Mouse (Mus musculus): ENCODE data around the gene Gm9837. TPM values are rescaled to one million over a fixed set of nuclear protein-coding genes. Genes with fewer than 3 reads are reported as not detected.

Gene Gm9837
- polyA plus RNA-seq, 1 experiment: not detected

- Histone ChIP-seq H3K27ac (ENCODE audit: insufficient read depth, low read depth, low read length) (no peak overlapping the region), H3K4me3 (ENCODE audit: insufficient read depth, low read length) (no peak overlapping the region), H3K4me1 (ENCODE audit: control insufficient read depth, insufficient read depth, low read length) (peaks cover 5% of the 10 kb centered on the region; the same call in 1 of the 2 replicates)
- TF ChIP-seq CTCF (IDR thresholded peaks at IDR 0.05; ENCODE audit: low read depth, low read length): no peak
- no peak for TF ChIP-seq POLR2A (IDR thresholded peaks at IDR 0.05; ENCODE audit: borderline replicate concordance, low read depth, low read length)
Observed at GRCm38 (mm10) chr11:53458996-53459395, 11.3 kb downstream of the Gm9837 start.

DNA sequence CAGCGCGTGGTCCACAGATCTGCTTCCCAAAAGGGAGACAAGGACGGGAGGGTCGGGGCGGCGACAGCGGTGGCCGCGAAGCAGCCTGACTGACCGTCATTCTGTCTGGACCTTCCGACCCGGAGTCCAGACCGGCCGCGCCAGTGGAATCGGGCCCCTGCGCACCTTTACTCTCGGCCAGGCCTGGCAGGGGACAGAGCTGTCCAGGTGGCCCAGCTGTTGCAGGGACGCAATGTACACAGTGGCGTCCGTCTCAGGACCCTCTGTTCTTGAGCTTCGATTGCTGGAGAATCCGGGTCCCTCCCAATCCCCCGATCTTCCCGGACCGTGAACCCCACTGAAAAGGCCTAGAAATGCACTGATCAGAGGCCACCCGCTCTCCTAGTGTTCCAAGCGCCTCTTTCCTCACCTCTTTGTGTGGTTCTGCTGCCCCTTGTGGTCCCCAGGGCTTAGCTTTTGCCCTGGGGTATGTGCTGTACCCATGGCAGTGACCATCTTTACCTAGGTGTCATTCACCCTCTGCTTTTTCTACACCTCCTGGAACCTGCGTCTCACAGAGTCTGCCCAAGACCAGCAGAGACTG, 12.8 kb downstream of the Gm9837 start:
- H3K4me3 ChIP-seq (ENCODE audit: insufficient read depth, low read length): peak overlapping the region; percentile 60
- peaks cover 5% of the 10 kb centered on the region; the same call in 1 of the 2 replicates for H3K4me1 ChIP-seq (ENCODE audit: control insufficient read depth, insufficient read depth, low read length)
- no peak overlapping the region for H3K27ac ChIP-seq (ENCODE audit: insufficient read depth, low read depth, low read length)
- TF ChIP-seq POLR2A (IDR thresholded peaks at IDR 0.05; ENCODE audit: borderline replicate concordance, low read depth, low read length) (no peak), CTCF (IDR thresholded peaks at IDR 0.05; ENCODE audit: low read depth, low read length) (no peak)

GRCm38 (mm10) chr11:53456474-53457371, 13.6 kb downstream of the Gm9837 start, which contains the start of the genes Gm10447 and Shroom1:
Gm10447 (minus strand) TSS chr11:53457110.
Shroom1 (plus strand) TSS chr11:53457205.
- peaks cover 5% of the 10 kb centered on the region; the same call in 1 of the 2 replicates for H3K4me1 ChIP-seq (ENCODE audit: control insufficient read depth, insufficient read depth, low read length)
- H3K27ac ChIP-seq (ENCODE audit: insufficient read depth, low read depth, low read length): no peak within 1 kb of the TSS
- H3K4me3 ChIP-seq (ENCODE audit: insufficient read depth, low read length): peak within 1 kb of the TSS; percentile 60
- TF ChIP-seq POLR2A (IDR thresholded peaks at IDR 0.05; ENCODE audit: borderline replicate concordance, low read depth, low read length) (no peak), CTCF (IDR thresholded peaks at IDR 0.05; ENCODE audit: low read depth, low read length) (0 out of 2 replicates have a peak, but pooled peaks have one; percentile 22)

DNA sequence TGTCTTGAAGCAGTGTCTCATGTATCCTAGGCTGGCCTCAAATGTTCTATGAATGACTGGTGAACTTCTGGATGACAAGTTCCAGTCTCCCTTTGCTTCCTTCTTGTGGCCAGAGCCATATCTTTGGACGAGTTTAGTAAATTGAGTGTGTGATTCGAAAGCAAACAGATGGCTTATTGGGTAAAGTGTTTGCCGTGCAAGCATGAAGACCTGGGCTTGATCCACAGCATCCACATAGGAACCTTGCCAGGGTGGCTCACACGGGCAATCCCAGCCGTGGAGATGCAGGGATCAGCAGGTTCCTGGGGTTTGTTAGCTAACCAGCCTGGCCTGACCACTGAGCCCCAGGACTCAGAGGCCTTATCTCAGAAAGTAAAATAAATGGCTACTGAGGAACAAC, 17.2 kb downstream of the Gm9837 start:
- H3K4me1 ChIP-seq (ENCODE audit: control insufficient read depth, insufficient read depth, low read length): peaks cover 14% of the 10 kb centered on the region
- H3K27ac ChIP-seq (ENCODE audit: insufficient read depth, low read depth, low read length): no peak overlapping the region
- TF ChIP-seq POLR2A (IDR thresholded peaks at IDR 0.05; ENCODE audit: borderline replicate concordance, low read depth, low read length): no peak
- TF ChIP-seq CTCF (IDR thresholded peaks at IDR 0.05; ENCODE audit: low read depth, low read length): no peak
- no peak overlapping the region for H3K4me3 ChIP-seq (ENCODE audit: insufficient read depth, low read length)

- H3K27ac ChIP-seq (ENCODE audit: insufficient read depth, low read depth, low read length): no peak overlapping the region
- TF ChIP-seq CTCF (IDR thresholded peaks at IDR 0.05; ENCODE audit: low read depth, low read length) (no peak), POLR2A (IDR thresholded peaks at IDR 0.05; ENCODE audit: borderline replicate concordance, low read depth, low read length) (no peak)
- H3K4me1 ChIP-seq (ENCODE audit: control insufficient read depth, insufficient read depth, low read length): peaks cover 13% of the 10 kb centered on the region
- H3K4me3 ChIP-seq (ENCODE audit: insufficient read depth, low read length): no peak overlapping the region
Observed at GRCm38 (mm10) chr11:53452396-53452795, 17.9 kb downstream of the Gm9837 start.

DNA sequence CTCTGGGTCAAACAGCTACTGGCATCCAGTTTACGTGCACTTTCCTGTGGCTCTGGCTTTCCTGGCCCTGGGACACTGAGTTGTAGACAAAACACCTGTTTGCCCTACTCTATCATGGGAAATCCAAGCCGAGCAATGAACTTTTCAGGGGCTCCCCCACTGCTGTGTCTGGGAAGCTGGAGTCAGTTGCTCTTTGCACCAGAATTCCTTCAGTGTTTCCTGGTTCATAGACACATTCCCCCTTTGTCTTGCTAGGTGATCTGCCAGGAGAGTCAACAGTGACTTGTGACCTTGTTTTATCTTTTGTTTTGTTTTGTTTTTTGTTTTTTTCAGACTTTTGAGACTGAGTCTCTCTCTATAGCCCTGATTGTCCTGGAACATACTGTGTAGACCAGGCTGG, 18.9 kb downstream of the Gm9837 start:
- TF ChIP-seq CTCF (IDR thresholded peaks at IDR 0.05; ENCODE audit: low read depth, low read length): no peak
- TF ChIP-seq POLR2A (IDR thresholded peaks at IDR 0.05; ENCODE audit: borderline replicate concordance, low read depth, low read length): no peak
- peaks cover 9% of the 10 kb centered on the region for H3K4me1 ChIP-seq (ENCODE audit: control insufficient read depth, insufficient read depth, low read length)
- no peak overlapping the region for H3K4me3 ChIP-seq (ENCODE audit: insufficient read depth, low read length)
- H3K27ac ChIP-seq (ENCODE audit: insufficient read depth, low read depth, low read length): no peak overlapping the region

- no peak for TF ChIP-seq POLR2A (IDR thresholded peaks at IDR 0.05; ENCODE audit: borderline replicate concordance, low read depth, low read length)
- Histone ChIP-seq H3K27ac (ENCODE audit: insufficient read depth, low read depth, low read length) (no peak overlapping the region), H3K4me1 (ENCODE audit: control insufficient read depth, insufficient read depth, low read length) (peaks cover 9% of the 10 kb centered on the region), H3K4me3 (ENCODE audit: insufficient read depth, low read length) (no peak overlapping the region; the same call in 1 of the 2 replicates)
Observed at GRCm38 (mm10) chr11:53450070-53450705, 20.1 kb downstream of the Gm9837 start.

- no peak for TF ChIP-seq POLR2A (IDR thresholded peaks at IDR 0.05; ENCODE audit: borderline replicate concordance, low read depth, low read length)
- TF ChIP-seq CTCF (IDR thresholded peaks at IDR 0.05; ENCODE audit: low read depth, low read length): no peak
- Histone ChIP-seq H3K4me1 (ENCODE audit: control insufficient read depth, insufficient read depth, low read length) (peaks cover 9% of the 10 kb centered on the region), H3K4me3 (ENCODE audit: insufficient read depth, low read length) (no peak overlapping the region), H3K27ac (ENCODE audit: insufficient read depth, low read depth, low read length) (no peak overlapping the region)
Observed at GRCm38 (mm10) chr11:53448529-53448928, 21.8 kb downstream of the Gm9837 start.

GRCm38 (mm10) chr11:53447996-53448395, 22.3 kb downstream of the Gm9837 start:
- peaks cover 9% of the 10 kb centered on the region for H3K4me1 ChIP-seq (ENCODE audit: control insufficient read depth, insufficient read depth, low read length)
- H3K4me3 ChIP-seq (ENCODE audit: insufficient read depth, low read length): no peak overlapping the region
- TF ChIP-seq CTCF (IDR thresholded peaks at IDR 0.05; ENCODE audit: low read depth, low read length) (no peak), POLR2A (IDR thresholded peaks at IDR 0.05; ENCODE audit: borderline replicate concordance, low read depth, low read length) (no peak)
- H3K27ac ChIP-seq (ENCODE audit: insufficient read depth, low read depth, low read length): no peak overlapping the region

All from bone marrow macrophage, adult 2 months (primary cell).